Mouse (Mus musculus): ENCODE results near the gene Tesc.
A peak's percentile ranks its signal among the peaks of the same experiment; 100 is the strongest.

Gene Tesc

GRCm38 (mm10) chr5:118017527-118017926, 10.0 kb upstream of the Tesc start:
- no peak for DNase-seq

GRCm38 (mm10) chr5:118019905-118020304, 7.6 kb upstream of the Tesc start:
- no peak for DNase-seq

DNA sequence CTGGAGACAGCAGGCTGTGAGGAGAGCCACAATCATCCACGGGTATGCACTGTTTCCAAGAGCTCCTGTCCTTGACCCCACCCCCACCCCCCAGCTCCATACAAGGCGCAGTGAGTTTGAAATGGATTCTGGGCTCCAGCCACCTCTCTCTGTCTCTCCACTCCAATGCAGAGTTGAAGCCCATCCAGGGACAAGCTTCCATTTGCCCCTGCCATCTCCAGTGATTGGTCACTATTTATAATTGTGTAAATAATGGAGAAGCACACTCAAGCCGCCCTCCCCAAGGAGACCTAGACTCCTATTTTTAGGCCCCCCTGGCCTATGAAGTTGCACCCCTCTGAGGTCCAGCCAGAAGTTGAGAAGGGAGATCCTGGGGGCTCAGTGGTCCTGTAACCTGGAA, 4.5 kb upstream of the Tesc start:
- DNase-seq = no peak

DNA sequence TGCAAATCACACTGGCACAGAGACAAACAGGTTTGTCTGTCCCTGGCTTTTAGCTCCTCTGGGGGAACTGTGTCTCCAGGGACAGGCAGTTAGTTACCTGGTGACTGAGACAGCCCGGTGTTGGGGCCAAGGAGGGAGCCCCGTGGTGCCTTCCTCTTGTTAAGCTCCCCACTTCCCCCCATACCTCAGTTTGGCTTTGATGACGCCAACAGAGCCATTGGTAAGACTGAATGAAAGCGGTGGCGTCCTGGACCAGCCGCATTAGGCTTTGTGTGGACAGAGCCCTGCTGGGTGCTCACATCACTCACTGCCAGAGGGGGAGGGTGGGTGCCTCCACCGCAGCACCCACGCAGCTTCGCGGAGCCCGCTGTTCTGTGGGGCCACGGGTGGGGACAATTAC, 1.7 kb upstream of the Tesc start:
- peak in 1 of 2 experiments; percentile 31 for DNase-seq

DNA sequence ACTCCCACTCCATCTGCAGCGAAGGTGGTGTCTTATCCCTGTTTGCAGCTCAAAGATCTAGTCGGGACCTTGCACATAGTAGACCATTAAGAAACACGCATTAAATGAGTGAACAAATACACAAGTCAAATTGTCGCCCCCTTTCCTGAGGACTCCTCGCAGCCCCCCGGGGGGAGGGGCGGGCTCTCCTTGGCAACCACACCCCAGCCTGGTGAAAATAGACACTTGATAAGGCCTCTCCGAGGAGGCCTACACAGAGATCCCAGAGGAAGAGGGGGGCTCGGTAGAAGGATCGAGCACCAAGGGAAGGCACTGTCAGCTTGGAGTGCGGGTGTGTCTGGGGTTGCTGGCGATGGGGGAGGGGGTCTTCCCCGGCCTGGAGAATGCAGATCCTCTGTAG, 1.2 kb upstream of the Tesc start:
- peak in 1 of 2 experiments; percentile 52 for DNase-seq

DNA sequence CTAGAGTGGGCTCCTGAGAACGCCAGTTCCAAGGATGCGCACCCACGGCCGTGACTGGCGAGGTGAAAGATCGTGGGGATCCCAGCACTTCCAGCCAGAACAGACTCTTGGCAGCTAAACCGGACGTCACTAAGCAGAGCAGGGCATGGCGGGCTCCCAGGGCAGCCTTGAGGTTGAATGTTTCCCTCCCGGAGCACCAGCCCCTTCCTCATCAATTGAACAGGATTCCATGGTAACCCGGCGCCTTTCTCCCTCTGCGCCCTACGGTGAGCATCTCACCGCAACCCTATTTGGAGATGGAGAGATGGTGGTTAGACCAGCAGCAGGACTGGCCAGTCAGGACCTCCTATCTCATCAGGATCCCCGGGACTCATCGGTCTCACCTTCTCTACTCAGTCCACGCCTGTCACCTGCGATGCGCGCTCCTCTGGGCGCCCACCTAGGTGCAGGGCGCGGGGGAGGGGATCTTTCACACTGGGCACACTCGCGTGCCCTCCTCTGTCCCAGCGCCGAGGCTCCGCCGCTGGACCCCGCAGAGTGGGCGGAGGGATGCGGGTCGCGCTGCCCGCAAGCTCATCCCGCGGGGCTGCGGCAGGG, 344 bp upstream of the Tesc start:
- peak; percentile 59 to 64 for DNase-seq

- peak; percentile 52 to 72 for DNase-seq
These were observed 870 bp downstream of the Tesc start for GRCm38 (mm10) chr5:118028191-118029034.

GRCm38 (mm10) chr5:118029035-118029408, 1.5 kb downstream of the Tesc start:
- DNase-seq = no peak

- peak; percentile 67 to 72 for DNase-seq
These were observed 1.9 kb downstream of the Tesc start for GRCm38 (mm10) chr5:118029420-118029819.

DNA sequence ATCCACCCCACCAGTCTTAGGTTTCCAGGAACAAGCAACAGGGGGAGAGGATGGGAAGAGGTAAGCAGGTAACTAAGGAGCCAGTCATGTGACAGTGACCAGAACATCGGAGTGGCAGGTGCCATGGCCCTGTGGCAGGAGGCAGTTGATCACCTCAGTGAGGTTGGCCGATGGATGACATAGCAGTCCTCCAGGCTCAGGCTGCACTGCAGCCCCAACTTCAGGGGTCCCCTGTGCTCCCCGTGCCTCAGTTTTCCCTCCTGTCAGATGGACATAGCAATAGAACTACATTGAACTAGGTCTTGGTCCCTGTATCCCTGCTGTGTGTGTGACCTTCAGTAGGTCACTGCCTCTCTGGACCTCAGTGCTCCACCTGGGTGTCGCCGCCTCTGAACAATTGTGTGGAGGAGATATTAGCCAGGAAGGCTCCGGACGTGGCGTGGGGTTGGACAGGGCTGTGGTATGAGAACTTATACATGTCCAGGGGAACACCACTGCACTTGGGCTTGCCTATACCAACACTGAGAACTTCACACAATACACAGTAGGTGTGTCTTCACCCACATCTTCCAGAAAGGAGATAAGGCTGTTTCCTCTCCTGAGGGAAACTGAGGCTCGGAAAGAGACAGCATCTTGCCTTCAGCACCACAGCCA, 2.6 kb downstream of the Tesc start:
- DNase-seq = no peak

DNA sequence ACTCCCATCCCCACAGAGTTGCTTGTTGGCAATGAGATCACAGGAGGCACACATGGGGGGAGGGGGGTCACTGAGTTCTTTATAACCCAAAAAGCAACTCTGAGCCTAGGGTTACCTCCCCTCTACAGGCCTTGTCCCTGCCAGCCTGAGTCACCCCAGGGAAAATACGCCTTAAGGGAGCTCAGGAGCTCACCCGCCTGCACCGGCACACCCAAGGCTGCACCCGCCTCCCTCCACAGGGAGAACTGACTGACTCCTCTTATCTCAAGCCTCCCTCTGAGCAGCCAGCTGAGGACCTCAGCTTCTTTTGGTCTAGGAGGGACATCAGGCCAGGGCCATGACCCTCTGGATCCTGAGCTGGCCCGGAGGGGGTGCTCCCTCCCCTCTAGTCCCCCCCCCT, 3.5 kb downstream of the Tesc start:
- no peak for DNase-seq

GRCm38 (mm10) chr5:118031508-118031907, 4.0 kb downstream of the Tesc start:
- DNase-seq = peak; percentile 54 to 68

- DNase-seq = peak; percentile 58 to 69
These were observed 5.8 kb downstream of the Tesc start for GRCm38 (mm10) chr5:118033328-118033727.

DNA sequence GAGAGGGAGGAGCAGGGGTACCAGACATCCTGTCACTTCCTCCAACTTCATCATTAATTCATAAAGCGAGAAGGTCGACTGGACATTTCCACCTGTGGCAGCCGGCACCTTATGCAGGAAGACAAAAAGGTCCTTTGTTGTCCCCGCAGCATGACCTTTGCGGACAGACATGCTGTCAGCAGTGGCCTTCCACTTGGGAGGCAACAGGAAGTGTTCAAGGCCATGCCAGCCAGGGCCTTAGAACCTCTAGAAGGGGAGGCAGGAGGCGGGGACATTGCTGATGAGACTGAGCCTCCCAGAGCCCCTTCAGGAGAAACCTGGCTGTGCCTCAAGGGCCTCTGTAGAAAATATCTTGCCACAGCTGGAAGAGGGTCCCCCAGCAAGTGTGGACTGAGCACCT, 6.2 kb downstream of the Tesc start:
- no peak for DNase-seq

DNA sequence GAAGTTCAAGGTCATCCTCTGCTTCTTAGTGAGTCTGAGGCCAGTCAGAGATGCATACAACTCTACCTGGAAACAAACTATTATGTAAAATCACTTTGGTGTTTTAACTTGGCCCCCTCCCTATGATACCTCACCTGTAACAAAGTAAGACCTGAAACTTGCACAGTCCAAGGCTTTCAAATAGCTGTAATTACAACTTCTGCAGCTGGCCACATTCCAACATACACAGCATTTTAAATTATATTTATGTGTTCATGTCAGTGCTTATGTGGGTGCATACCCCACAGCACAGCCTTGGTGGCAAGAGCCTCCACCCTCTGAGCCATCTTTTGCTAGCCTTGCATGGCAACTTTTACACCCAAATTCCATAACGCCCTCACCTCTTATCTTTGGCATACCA, 7.1 kb downstream of the Tesc start:
- no peak for DNase-seq

DNA sequence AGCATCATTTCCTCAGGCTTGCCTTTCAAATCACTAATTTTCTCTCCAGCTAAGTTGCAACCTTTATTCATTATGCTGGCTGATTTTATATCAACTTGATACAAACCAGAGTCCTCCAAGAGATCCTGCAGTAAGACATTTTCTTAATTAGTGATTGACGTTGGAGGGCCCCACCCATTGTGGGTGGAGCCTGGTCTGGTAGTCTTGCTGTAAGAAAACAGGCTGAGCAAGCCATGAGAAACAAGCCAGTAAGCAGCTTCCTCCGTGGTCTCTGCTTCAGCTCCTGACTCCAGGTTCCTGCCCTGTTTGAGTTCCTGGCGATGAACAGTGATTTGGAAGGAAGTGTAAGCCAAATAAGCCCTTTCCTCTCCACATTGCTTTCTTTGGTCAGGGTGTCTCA, 8.2 kb downstream of the Tesc start:
- peak in 1 of 2 experiments; percentile 45 for DNase-seq

DNA sequence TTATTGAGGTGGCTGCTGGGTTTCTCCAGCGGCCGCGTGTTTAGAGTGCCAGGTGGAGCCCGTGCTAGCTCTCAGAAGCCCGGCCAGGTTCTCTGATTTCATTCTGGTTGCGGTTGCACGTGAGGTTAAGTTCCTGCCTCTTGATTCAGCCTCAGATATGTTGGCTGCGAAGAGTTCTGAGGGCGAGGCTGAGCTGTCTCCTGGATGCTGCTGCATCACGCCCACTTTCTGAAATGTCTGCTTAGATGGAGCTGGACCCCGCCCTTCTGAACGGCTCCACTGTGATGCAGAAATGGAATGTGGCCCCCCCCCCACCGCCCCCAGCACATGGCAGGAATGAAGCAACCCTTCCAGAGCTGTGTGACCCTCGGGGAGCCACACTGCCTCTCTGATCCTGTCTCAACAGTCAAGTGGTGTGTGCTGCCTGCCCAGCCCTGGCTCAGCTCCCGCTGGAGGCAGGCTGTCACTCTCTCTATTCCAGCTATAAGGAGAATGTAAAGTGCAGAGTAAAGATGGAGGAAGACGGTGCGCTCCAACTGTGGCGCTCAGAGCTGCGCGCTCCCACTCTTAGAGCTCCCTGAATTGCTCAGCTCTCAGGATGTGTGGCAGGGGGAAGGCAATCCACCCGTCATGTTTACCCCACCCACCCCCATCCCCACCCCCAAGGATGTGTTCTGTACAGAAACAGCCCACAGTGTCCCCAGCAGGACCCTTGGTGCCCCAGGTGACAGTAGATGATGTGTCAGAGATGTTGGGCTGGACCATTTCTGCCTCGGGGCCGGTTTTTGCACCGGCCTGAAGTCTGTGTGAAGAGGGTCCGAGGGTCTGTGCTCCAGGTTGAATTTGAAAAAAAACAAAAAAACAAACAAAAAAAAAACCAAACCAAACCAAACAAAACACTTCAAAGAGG, 9.6 kb downstream of the Tesc start:
- DNase-seq = peak; percentile 60 to 64

GRCm38 (mm10) chr5:118037798-118038484, 10.4 kb downstream of the Tesc start:
- peak; percentile 85 to 90 for DNase-seq

DNA sequence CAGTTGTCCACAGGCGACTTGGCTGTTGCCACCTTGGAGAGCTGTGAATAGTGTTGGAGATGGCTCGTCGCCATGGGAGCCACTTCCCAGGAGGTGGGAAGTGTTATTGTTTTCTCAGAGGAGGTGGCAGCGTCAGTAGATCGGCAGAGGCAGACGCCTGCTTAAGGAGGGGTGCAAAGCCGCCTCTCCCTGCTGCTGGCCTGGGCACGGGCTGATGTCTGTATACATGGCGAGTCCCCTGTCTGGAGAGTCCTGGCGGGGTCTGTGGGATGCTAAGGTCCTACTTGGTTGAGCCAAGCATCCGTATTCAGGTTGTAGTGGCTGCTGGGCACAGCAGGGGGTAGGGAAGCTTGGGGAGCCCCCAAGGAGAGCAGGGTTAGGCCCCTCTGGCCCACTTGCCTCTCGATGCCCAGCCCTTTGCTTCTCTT, 11.7 kb downstream of the Tesc start:
- peak; percentile 57 to 61 for DNase-seq

- peak; percentile 92 to 95 for DNase-seq
These were observed 15.1 kb downstream of the Tesc start for GRCm38 (mm10) chr5:118042599-118042998.

DNA sequence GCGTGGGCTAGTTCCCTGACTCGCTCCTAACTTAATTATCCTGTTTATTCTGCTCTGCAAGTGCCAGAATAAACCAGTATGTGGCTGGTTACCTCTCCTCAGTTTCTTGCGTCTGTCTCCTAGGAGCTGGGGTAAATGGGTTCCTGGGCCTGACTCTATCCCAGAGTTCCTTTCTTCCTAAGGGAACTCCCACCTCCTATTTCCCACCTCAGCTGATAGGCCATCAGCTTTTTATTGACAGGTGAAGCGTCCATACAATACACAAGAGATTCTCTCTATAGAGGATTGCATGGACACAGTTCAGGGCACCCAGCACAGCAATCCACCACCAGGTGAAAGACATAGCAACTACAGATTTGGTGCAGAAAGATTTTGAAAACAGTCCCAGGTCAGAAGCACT, 16.2 kb downstream of the Tesc start:
- DNase-seq = no peak

- DNase-seq = peak; percentile 88 to 90
These were observed 17.4 kb downstream of the Tesc start for GRCm38 (mm10) chr5:118044907-118045306.

Measured in cerebellum, postnatal 25 days (tissue).